Mouse (Mus musculus): ENCODE results near the gene Col4a4. TPM values are rescaled to one million over a fixed set of nuclear protein-coding genes. Genes with fewer than 3 reads are reported as not detected.

Gene Col4a4
- polyA plus RNA-seq, 1 experiment from 2014 or later: 0.10 TPM

- Histone ChIP-seq H3K4me3 (no peak overlapping the region), H3K4me1 (no peaks in the 10 kb centered on the region), H3K9ac (no peak overlapping the region), H3K4me2 (no peak overlapping the region), H3K27ac (no peak overlapping the region), H3K27me3 (no peaks in the 10 kb centered on the region), H3K36me3 (no peaks in the 10 kb centered on the region), H3K9me3 (no peaks in the 10 kb centered on the region)
- ATAC-seq (ENCODE audit: insufficient number of reproducible peaks, insufficient read depth, low FRiP score, low TSS enrichment, low read depth): no peak
- WGBS: 89% methylated on average over 10 of the region's 10 CpGs
These were observed 9.3 kb downstream of the Col4a4 start for GRCm38 (mm10) chr1:82577339-82577738.

GRCm38 (mm10) chr1:82576182-82576581 is 10.5 kb downstream of the Col4a4 start:
- no peak for ATAC-seq (ENCODE audit: insufficient number of reproducible peaks, insufficient read depth, low FRiP score, low TSS enrichment, low read depth)
- Histone ChIP-seq H3K27me3 (no peaks in the 10 kb centered on the region), H3K9ac (no peak overlapping the region), H3K27ac (no peak overlapping the region), H3K4me2 (no peak overlapping the region), H3K4me1 (no peaks in the 10 kb centered on the region), H3K4me3 (no peak overlapping the region), H3K9me3 (no peaks in the 10 kb centered on the region), H3K36me3 (no peaks in the 10 kb centered on the region)
- WGBS: 80% methylated on average over 2 of the region's 2 CpGs

- no peak overlapping the region for H3K27ac ChIP-seq
- ATAC-seq (ENCODE audit: insufficient number of reproducible peaks, insufficient read depth, low FRiP score, low TSS enrichment, low read depth): no peak
- H3K36me3 ChIP-seq: no peaks in the 10 kb centered on the region
- H3K4me2 ChIP-seq: no peak overlapping the region
- no peaks in the 10 kb centered on the region for H3K4me1 ChIP-seq
- no peaks in the 10 kb centered on the region for H3K27me3 ChIP-seq
- no peaks in the 10 kb centered on the region for H3K9me3 ChIP-seq
- H3K4me3 ChIP-seq: no peak overlapping the region
- H3K9ac ChIP-seq: no peak overlapping the region
- WGBS: 79% methylated on average over 3 of the region's 3 CpGs
These were observed 11.0 kb downstream of the Col4a4 start for GRCm38 (mm10) chr1:82575681-82576080.

- Histone ChIP-seq H3K36me3 (no peaks in the 10 kb centered on the region), H3K4me1 (no peaks in the 10 kb centered on the region), H3K9ac (no peak overlapping the region), H3K9me3 (no peaks in the 10 kb centered on the region), H3K27me3 (no peaks in the 10 kb centered on the region), H3K4me3 (no peak overlapping the region), H3K27ac (no peak overlapping the region), H3K4me2 (no peak overlapping the region)
- ATAC-seq (ENCODE audit: insufficient number of reproducible peaks, insufficient read depth, low FRiP score, low TSS enrichment, low read depth): no peak
- WGBS: 74% methylated on average over 1 of the region's 1 CpGs
These were observed 14.9 kb downstream of the Col4a4 start for GRCm38 (mm10) chr1:82571758-82572157.

GRCm38 (mm10) chr1:82569405-82569804 is 17.2 kb downstream of the Col4a4 start:
- no peak for ATAC-seq (ENCODE audit: insufficient number of reproducible peaks, insufficient read depth, low FRiP score, low TSS enrichment, low read depth)
- no peaks in the 10 kb centered on the region for H3K36me3 ChIP-seq
- H3K27me3 ChIP-seq: no peaks in the 10 kb centered on the region
- no peak overlapping the region for H3K9ac ChIP-seq
- no peaks in the 10 kb centered on the region for H3K9me3 ChIP-seq
- no peaks in the 10 kb centered on the region for H3K4me1 ChIP-seq
- H3K27ac ChIP-seq: no peak overlapping the region
- 84% methylated on average over 4 of the region's 4 CpGs for WGBS
- H3K4me3 ChIP-seq: no peak overlapping the region
- H3K4me2 ChIP-seq: no peak overlapping the region

GRCm38 (mm10) chr1:82560223-82560622 is 26.4 kb downstream of the Col4a4 start:
- Histone ChIP-seq H3K27me3 (no peaks in the 10 kb centered on the region), H3K4me1 (no peaks in the 10 kb centered on the region), H3K27ac (no peak overlapping the region), H3K9ac (no peak overlapping the region), H3K36me3 (no peaks in the 10 kb centered on the region), H3K4me2 (no peak overlapping the region), H3K9me3 (peaks cover 5% of the 10 kb centered on the region; the same call in 1 of the 2 replicates), H3K4me3 (no peak overlapping the region)
- ATAC-seq (ENCODE audit: insufficient number of reproducible peaks, insufficient read depth, low FRiP score, low TSS enrichment, low read depth): no peak
- 72% methylated on average over 4 of the region's 4 CpGs for WGBS

- Histone ChIP-seq H3K9me3 (no peaks in the 10 kb centered on the region), H3K9ac (no peak overlapping the region), H3K4me2 (no peak overlapping the region), H3K27ac (no peak overlapping the region), H3K36me3 (no peaks in the 10 kb centered on the region), H3K27me3 (no peaks in the 10 kb centered on the region), H3K4me1 (no peaks in the 10 kb centered on the region), H3K4me3 (no peak overlapping the region)
- no peak for ATAC-seq (ENCODE audit: insufficient number of reproducible peaks, insufficient read depth, low FRiP score, low TSS enrichment, low read depth)
- WGBS: 76% methylated on average over 5 of the region's 5 CpGs
These were observed 31.8 kb downstream of the Col4a4 start for GRCm38 (mm10) chr1:82554889-82555288.

- WGBS: 43% methylated on average over 6 of the region's 6 CpGs
- no peak overlapping the region for H3K4me2 ChIP-seq
- no peak for ATAC-seq (ENCODE audit: insufficient number of reproducible peaks, insufficient read depth, low FRiP score, low TSS enrichment, low read depth)
These were observed 32.2 kb downstream of the Col4a4 start for GRCm38 (mm10) chr1:82554443-82554850.

GRCm38 (mm10) chr1:82545199-82545960 is 41.3 kb downstream of the Col4a4 start:
- Histone ChIP-seq H3K27me3 (no peaks in the 10 kb centered on the region), H3K4me2 (no peak overlapping the region), H3K4me3 (no peak overlapping the region), H3K36me3 (no peaks in the 10 kb centered on the region), H3K4me1 (no peaks in the 10 kb centered on the region), H3K9ac (no peak overlapping the region), H3K9me3 (no peaks in the 10 kb centered on the region), H3K27ac (no peak overlapping the region)
- ATAC-seq (ENCODE audit: insufficient number of reproducible peaks, insufficient read depth, low FRiP score, low TSS enrichment, low read depth): no peak
- WGBS: 65% methylated on average over 8 of the region's 8 CpGs

More at GRCm38 (mm10) chr1:82554443-82554850, 32.2 kb downstream of the Col4a4 start:
- Histone ChIP-seq H3K9ac (no peak overlapping the region), H3K9me3 (no peaks in the 10 kb centered on the region), H3K27me3 (no peaks in the 10 kb centered on the region), H3K36me3 (no peaks in the 10 kb centered on the region), H3K4me1 (no peaks in the 10 kb centered on the region), H3K27ac (no peak overlapping the region), H3K4me3 (no peak overlapping the region)

- Histone ChIP-seq H3K27me3 (no peaks in the 10 kb centered on the region), H3K4me1 (no peaks in the 10 kb centered on the region), H3K9me3 (no peaks in the 10 kb centered on the region), H3K9ac (no peak overlapping the region), H3K36me3 (no peaks in the 10 kb centered on the region), H3K4me2 (no peak overlapping the region), H3K27ac (no peak overlapping the region), H3K4me3 (no peak overlapping the region)
- 76% methylated on average over 6 of the region's 6 CpGs for WGBS
- ATAC-seq (ENCODE audit: insufficient number of reproducible peaks, insufficient read depth, low FRiP score, low TSS enrichment, low read depth): no peak
These were observed 42.0 kb downstream of the Col4a4 start for GRCm38 (mm10) chr1:82544419-82545185.

GRCm38 (mm10) chr1:82543934-82544333 is 42.7 kb downstream of the Col4a4 start:
- 89% methylated on average over 2 of the region's 2 CpGs for WGBS
- H3K9me3 ChIP-seq: no peaks in the 10 kb centered on the region
- no peak overlapping the region for H3K9ac ChIP-seq
- no peak overlapping the region for H3K4me3 ChIP-seq
- no peak for ATAC-seq (ENCODE audit: insufficient number of reproducible peaks, insufficient read depth, low FRiP score, low TSS enrichment, low read depth)
- H3K4me2 ChIP-seq: no peak overlapping the region
- H3K27ac ChIP-seq: no peak overlapping the region
- H3K27me3 ChIP-seq: no peaks in the 10 kb centered on the region
- no peaks in the 10 kb centered on the region for H3K4me1 ChIP-seq
- no peaks in the 10 kb centered on the region for H3K36me3 ChIP-seq

- no peak overlapping the region for H3K4me2 ChIP-seq
- H3K36me3 ChIP-seq: no peaks in the 10 kb centered on the region
- 81% methylated on average over 5 of the region's 5 CpGs for WGBS
- H3K4me1 ChIP-seq: no peaks in the 10 kb centered on the region
- no peak overlapping the region for H3K27ac ChIP-seq
- H3K4me3 ChIP-seq: no peak overlapping the region
- H3K27me3 ChIP-seq: no peaks in the 10 kb centered on the region
- H3K9me3 ChIP-seq: no peaks in the 10 kb centered on the region
- no peak for ATAC-seq (ENCODE audit: insufficient number of reproducible peaks, insufficient read depth, low FRiP score, low TSS enrichment, low read depth)
- no peak overlapping the region for H3K9ac ChIP-seq
These were observed 46.6 kb downstream of the Col4a4 start for GRCm38 (mm10) chr1:82540056-82540455.

Data from embryonic facial prominence, embryonic 13.5 days (tissue).